Mouse (Mus musculus) brown adipose tissue, adult 24 weeks (tissue): Measurements from ENCODE around the gene Gm10799. TPM values are rescaled to one million over a fixed set of nuclear protein-coding genes. Genes with fewer than 3 reads are reported as not detected.

Source experiments
- H3K27ac ChIP-seq: fragments of 200-500 bp; replicated peaks from 2 replicates; pipeline ENCODE4 v1.5.1; 2012; ENCODE audit warnings: low read depth, mild to moderate bottlenecking, low read length
- H3K4me1 ChIP-seq: fragments of 200-500 bp; 2 replicates; pipeline ENCODE4 v1.6.1; 2012; ENCODE audit warnings: low read length, mixed read lengths; ENCODE audit not compliant: control insufficient read depth, insufficient read depth, insufficient read length
- H3K4me3 ChIP-seq: fragments of 200-500 bp; 2 replicates; pipeline ENCODE4 v1.5.1; 2012; ENCODE audit warnings: low read depth, mild to moderate bottlenecking, low read length, moderate library complexity; ENCODE audit not compliant: insufficient read depth
- polyA plus RNA-seq: library from polyadenylated mRNA; stranded (reverse); fragments of >200 nt; gene quantifications from 2 replicates; pipeline ENCODE4 v1.2.4, GENCODE M21; 2012; ENCODE audit not compliant: missing spikeins, insufficient read depth, insufficient read length

The Gm10799 gene
- polyA plus RNA-seq, 1 experiment = not detected

- Histone ChIP-seq H3K4me3 (no peak overlapping the region), H3K4me1 (peaks cover 5% of the 10 kb centered on the region), H3K27ac (peak overlapping the region; percentile 91)
Measured at GRCm38 (mm10) chr2:104043624-104044478, 24.5 kb downstream of the Gm10799 start.

- no peak overlapping the region for H3K27ac ChIP-seq
- no peak overlapping the region for H3K4me3 ChIP-seq
- peaks cover 5% of the 10 kb centered on the region for H3K4me1 ChIP-seq
Measured at GRCm38 (mm10) chr2:104042766-104043165, 25.6 kb downstream of the Gm10799 start.

GRCm38 (mm10) chr2:104041632-104042031 is 26.7 kb downstream of the Gm10799 start:
- Histone ChIP-seq H3K27ac (peak overlapping the region; percentile 84), H3K4me1 (peaks cover 5% of the 10 kb centered on the region), H3K4me3 (no peak overlapping the region)

- peaks cover 5% of the 10 kb centered on the region for H3K4me1 ChIP-seq
- H3K27ac ChIP-seq = no peak overlapping the region
- no peak overlapping the region for H3K4me3 ChIP-seq
Measured at GRCm38 (mm10) chr2:104038236-104038635, 30.1 kb downstream of the Gm10799 start.

DNA sequence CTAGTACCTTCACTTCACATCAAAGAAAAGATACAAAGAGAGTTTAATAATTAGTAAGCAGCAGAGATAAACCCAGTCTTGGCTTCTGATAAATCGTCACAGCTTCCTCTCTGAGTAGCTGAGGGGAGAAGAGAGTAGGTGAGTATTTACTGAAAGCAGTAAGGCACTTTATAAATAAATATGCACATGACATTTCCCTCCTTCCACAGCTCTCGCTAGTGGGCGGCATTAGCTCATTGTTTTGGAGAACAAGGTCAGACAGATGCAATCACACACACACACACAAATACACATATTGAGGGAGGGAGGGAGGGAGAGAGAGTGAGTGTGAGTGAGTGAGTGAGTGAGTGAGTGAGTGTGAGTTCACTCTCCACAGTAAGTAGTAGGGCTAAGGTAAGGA is 32.0 kb downstream of the Gm10799 start:
- Histone ChIP-seq H3K4me1 (no peaks in the 10 kb centered on the region), H3K27ac (no peak overlapping the region)

GRCm38 (mm10) chr2:104035595-104035994 is 32.8 kb downstream of the Gm10799 start:
- H3K27ac ChIP-seq = no peak overlapping the region; the same call in 1 of the 2 replicates
- H3K4me3 ChIP-seq = no peak overlapping the region
- no peaks in the 10 kb centered on the region for H3K4me1 ChIP-seq

More for the DNA sequence above, 32.0 kb downstream of the Gm10799 start:
- no peak overlapping the region for H3K4me3 ChIP-seq

GRCm38 (mm10) chr2:104034832-104035472 is 33.4 kb downstream of the Gm10799 start:
- Histone ChIP-seq H3K4me3 (no peak overlapping the region), H3K4me1 (no peaks in the 10 kb centered on the region), H3K27ac (no peak overlapping the region)

GRCm38 (mm10) chr2:104032056-104032455 is 36.3 kb downstream of the Gm10799 start:
- no peak overlapping the region for H3K4me3 ChIP-seq
- no peak overlapping the region for H3K27ac ChIP-seq
- H3K4me1 ChIP-seq = no peaks in the 10 kb centered on the region

- no peak overlapping the region for H3K4me3 ChIP-seq
- H3K27ac ChIP-seq = no peak overlapping the region
- no peaks in the 10 kb centered on the region for H3K4me1 ChIP-seq
Measured at GRCm38 (mm10) chr2:104030381-104030780, 38.0 kb downstream of the Gm10799 start.

DNA sequence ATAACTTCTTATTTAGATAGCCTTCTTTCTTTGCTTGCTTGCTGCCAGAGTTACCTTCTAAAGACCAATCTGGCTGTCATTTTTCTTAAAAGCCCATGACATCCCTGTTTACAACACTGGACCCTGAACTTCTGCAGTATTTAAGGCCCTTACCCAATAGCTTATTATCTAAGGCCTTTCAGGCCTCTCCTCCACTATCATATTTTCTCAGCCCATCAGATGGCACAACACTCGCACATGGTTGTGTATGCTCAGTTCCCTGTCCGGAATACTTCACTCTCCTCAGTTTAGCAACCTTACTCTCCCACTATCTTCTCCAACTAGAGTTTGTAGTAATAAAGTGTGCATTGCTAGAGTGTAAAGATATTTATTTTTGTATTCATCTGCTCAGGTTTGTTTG is 39.3 kb downstream of the Gm10799 start:
- Histone ChIP-seq H3K4me1 (no peaks in the 10 kb centered on the region), H3K27ac (no peak overlapping the region), H3K4me3 (peak overlapping the region; percentile 98)

DNA sequence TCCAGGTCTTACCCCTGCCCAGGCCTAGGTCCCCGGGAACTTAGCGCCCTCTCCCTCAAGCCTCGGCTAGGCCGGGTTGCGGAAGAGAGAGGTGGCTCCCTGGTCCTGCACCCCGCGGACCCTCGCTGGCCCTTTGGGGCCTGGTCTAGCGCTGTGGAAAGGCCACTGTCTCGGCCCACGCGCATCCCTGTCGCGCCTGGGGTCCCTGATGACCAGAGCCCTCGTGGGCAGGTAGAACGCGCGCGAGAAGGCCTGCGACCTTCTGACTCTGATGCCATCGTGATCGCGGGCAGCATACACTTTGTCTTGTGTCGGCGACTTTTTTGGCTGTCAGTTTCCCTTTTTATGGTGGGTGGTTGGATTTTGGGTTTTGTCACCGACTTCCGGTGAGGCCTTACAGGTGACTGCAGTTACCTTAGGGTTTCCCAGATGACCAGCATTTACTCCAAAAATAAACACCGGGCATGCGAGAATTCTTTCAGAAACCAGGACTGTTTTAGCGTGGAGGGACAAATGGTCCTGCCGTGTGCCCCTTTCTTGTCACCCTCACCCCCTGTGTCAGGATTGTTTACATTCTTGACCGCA is 40.1 kb downstream of the Gm10799 start, which contains the start of gene 4931422A03Rik:
Gene 4931422A03Rik (minus strand): TSS at position 223 of the 585 bp plus-strand sequence.
- Histone ChIP-seq H3K4me1 (no peaks in the 10 kb centered on the region), H3K4me3 (peak within 1 kb of the TSS; percentile 98), H3K27ac (peak within 1 kb of the TSS; percentile 86)

DNA sequence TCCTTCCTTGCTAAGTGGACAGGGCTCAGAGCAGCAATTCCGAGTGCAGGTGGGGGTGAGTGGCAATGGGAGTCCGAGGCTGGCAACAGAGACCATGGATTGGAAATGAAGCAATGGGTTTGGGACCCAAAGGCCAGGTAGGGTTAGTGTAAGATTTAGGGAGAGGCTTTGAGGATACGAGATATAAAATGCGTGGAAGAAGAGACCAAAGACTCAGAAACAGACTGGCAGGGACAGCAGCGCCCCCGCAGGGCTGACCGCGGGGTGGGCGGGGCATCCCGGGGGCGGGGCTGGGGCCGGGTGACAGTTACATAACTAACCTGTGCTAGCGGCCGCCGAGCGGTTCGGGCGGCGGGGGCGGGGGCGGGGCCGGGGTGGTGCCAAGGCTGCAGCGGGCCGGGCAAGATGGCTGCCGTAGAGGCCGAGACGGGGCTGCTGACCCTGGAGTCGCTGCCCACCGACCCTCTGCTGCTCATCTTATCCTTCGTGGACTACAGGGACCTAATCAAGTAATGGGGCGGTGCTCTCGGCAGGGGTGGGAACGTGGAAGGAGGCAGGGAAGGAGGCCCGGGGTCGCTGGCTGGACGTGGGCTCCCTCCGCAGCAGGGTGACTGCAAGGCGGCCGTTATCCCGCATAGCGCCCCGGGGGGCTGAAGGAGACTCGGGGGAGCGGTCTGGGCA is 40.8 kb downstream of the Gm10799 start, which contains the start of gene Fbxo3:
Gene Fbxo3 (plus strand): TSS at position 264 of the 681 bp plus-strand sequence.
- Histone ChIP-seq H3K4me3 (peak within 1 kb of the TSS; percentile 98), H3K27ac (peak within 1 kb of the TSS; percentile 86), H3K4me1 (no peaks in the 10 kb centered on the region)

- Histone ChIP-seq H3K4me1 (no peaks in the 10 kb centered on the region), H3K27ac (no peak overlapping the region), H3K4me3 (no peak overlapping the region)
Measured at GRCm38 (mm10) chr2:104024656-104025055, 43.7 kb downstream of the Gm10799 start.

GRCm38 (mm10) chr2:104023096-104023495 is 45.3 kb downstream of the Gm10799 start:
- H3K4me3 ChIP-seq = no peak overlapping the region
- no peak overlapping the region for H3K27ac ChIP-seq
- H3K4me1 ChIP-seq = no peaks in the 10 kb centered on the region
